30 mouse cellular contexts compared by ENCODE assay signal in genomic region chr6:61216514-61216913, GRCm38 (mm10). TPM values are rescaled to one million over a fixed set of nuclear protein-coding genes. Genes with fewer than 3 reads are reported as not detected.
DNase-seq lines count a peak whose midpoint lies in the region; ATAC-seq and TF ChIP-seq lines count a peak whose summit lies in the region.
"Had no signal": no experiment of that assay in that cellular context is flagged by ENCODE, and none has a peak within 500 bp of the region (broad histone marks: within the 10 kb centered on the region; RNA-seq: fewer than 3 reads in every experiment).

No protein-coding gene starts in this region.

- H3K27ac ChIP-seq in lung, embryonic 14.5 days (ENCODE audit: low read depth): peak overlapping the region; percentile 21; the same call in 1 of the 2 replicates
- H3K27ac ChIP-seq in limb, embryonic 11.5 days (replicated peaks; ENCODE audit: low read depth, low read length): no peak overlapping the region; the same call in 1 of the 2 replicates
- no peak overlapping the region for H3K27ac ChIP-seq in hindbrain, embryonic 12.5 days
- H3K27ac ChIP-seq: embryonic facial prominence, embryonic 12.5 days; forebrain, embryonic 10.5 days; forebrain, embryonic 15.5 days; gastrocnemius, adult 2 months; heart, adult 2 months; hindbrain, embryonic 15.5 days; kidney, embryonic 15.5 days; liver, embryonic 14.5 days; midbrain, embryonic 10.5 days; neural tube, embryonic 12.5 days; stomach, embryonic 15.5 days had no signal

- no peaks in the 10 kb centered on the region for H3K27me3 ChIP-seq in lung, embryonic 14.5 days (ENCODE audit: insufficient read depth, low read length)
- H3K27me3 ChIP-seq in limb, embryonic 11.5 days (ENCODE audit: control insufficient read depth, insufficient read depth, low read length): no peaks in the 10 kb centered on the region
- H3K27me3 ChIP-seq in hindbrain, embryonic 12.5 days: no peaks in the 10 kb centered on the region
- H3K27me3 ChIP-seq: embryonic facial prominence, embryonic 12.5 days; forebrain, embryonic 15.5 days; heart, embryonic 12.5 days; hindbrain, embryonic 15.5 days; kidney, embryonic 15.5 days; neural tube, embryonic 12.5 days; stomach, embryonic 15.5 days had no signal

- H3K4me1 ChIP-seq in lung, embryonic 14.5 days (ENCODE audit: insufficient read depth): peaks cover 11% of the 10 kb centered on the region
- H3K4me1 ChIP-seq in limb, embryonic 11.5 days (ENCODE audit: control insufficient read depth, insufficient read depth, low read length): 0 out of 2 replicates have a peak, but pooled peaks cover 2% of the 10 kb centered on the region
- H3K4me1 ChIP-seq in hindbrain, embryonic 12.5 days: no peaks in the 10 kb centered on the region
- H3K4me1 ChIP-seq: embryonic facial prominence, embryonic 12.5 days; forebrain, embryonic 10.5 days; forebrain, embryonic 15.5 days; heart, embryonic 12.5 days; midbrain, embryonic 10.5 days; neural tube, embryonic 12.5 days; stomach, embryonic 15.5 days had no signal

- WGBS in lung, embryonic 14.5 days: 24% methylated on average over 1 of the region's 1 CpGs
- 21% methylated on average over 1 of the region's 1 CpGs for WGBS in limb, embryonic 11.5 days
- WGBS in hindbrain, embryonic 12.5 days: 87% methylated on average over 1 of the region's 1 CpGs

- no peak overlapping the region for H3K4me2 ChIP-seq in lung, embryonic 14.5 days
- no peak overlapping the region for H3K4me2 ChIP-seq in limb, embryonic 11.5 days (ENCODE audit: low read depth, severe bottlenecking)
- no peak overlapping the region for H3K4me2 ChIP-seq in hindbrain, embryonic 12.5 days (replicated peaks)
- H3K4me2 ChIP-seq: embryonic facial prominence, embryonic 12.5 days; forebrain, embryonic 15.5 days; heart, embryonic 12.5 days; hindbrain, embryonic 15.5 days; kidney, embryonic 15.5 days; neural tube, embryonic 12.5 days; stomach, embryonic 15.5 days had no signal

- H3K4me3 ChIP-seq in lung, embryonic 14.5 days (ENCODE audit: low read depth, low read length): no peak overlapping the region
- H3K4me3 ChIP-seq in limb, embryonic 11.5 days (ENCODE audit: low read depth, low read length): no peak overlapping the region
- no peak overlapping the region for H3K4me3 ChIP-seq in hindbrain, embryonic 12.5 days
- H3K4me3 ChIP-seq: embryonic facial prominence, embryonic 12.5 days; forebrain, embryonic 10.5 days; forebrain, embryonic 15.5 days; gastrocnemius, adult 2 months; heart, adult 2 months; heart, embryonic 12.5 days; hindbrain, embryonic 15.5 days; kidney, embryonic 15.5 days; midbrain, embryonic 10.5 days; myocyte; neural tube, embryonic 12.5 days; stomach, embryonic 15.5 days had no signal

- peak; percentile 44 for DNase-seq in lung, embryonic 14.5 days
- no peak for DNase-seq in lung, postnatal 10 days
- DNase-seq in embryo, embryonic 11 days: peak; percentile 47
- peak; percentile 87 for DNase-seq in limb, embryonic 11.5 days (ENCODE audit: low spot score)
- DNase-seq in yolk sac, embryonic 10.5 days (ENCODE audit: low spot score): peak; percentile 8
- DNase-seq: adrenal gland, postnatal 14 days; cerebellum, adult 11 months; cerebellum, adult 9-11 months; gastrocnemius, adult 2 months; heart, adult 2 months; heart, postnatal 4 days; kidney, adult 18-20 months; kidney, postnatal 25 days; liver; lung, adult 2 months had no signal

- H3K9me3 ChIP-seq in lung, embryonic 14.5 days (ENCODE audit: low read depth, low read length): no peaks in the 10 kb centered on the region
- no peaks in the 10 kb centered on the region for H3K9me3 ChIP-seq in limb, embryonic 11.5 days (ENCODE audit: control insufficient read depth, low read length)
- no peaks in the 10 kb centered on the region for H3K9me3 ChIP-seq in hindbrain, embryonic 12.5 days (replicated peaks)
- H3K9me3 ChIP-seq: embryonic facial prominence, embryonic 12.5 days; forebrain, embryonic 10.5 days; forebrain, embryonic 15.5 days; G1E; heart, embryonic 12.5 days; hindbrain, embryonic 15.5 days; kidney, embryonic 15.5 days; midbrain, embryonic 10.5 days; neural tube, embryonic 12.5 days; stomach, embryonic 15.5 days had no signal

- no peaks in the 10 kb centered on the region for H3K36me3 ChIP-seq in lung, embryonic 14.5 days (ENCODE audit: insufficient read depth)
- H3K36me3 ChIP-seq in limb, embryonic 11.5 days (ENCODE audit: control insufficient read depth, insufficient read depth, low read length): no peaks in the 10 kb centered on the region
- H3K36me3 ChIP-seq in hindbrain, embryonic 12.5 days: no peaks in the 10 kb centered on the region
- H3K36me3 ChIP-seq: embryonic facial prominence, embryonic 12.5 days; forebrain, embryonic 10.5 days; forebrain, embryonic 15.5 days; G1E; heart, embryonic 12.5 days; hindbrain, embryonic 15.5 days; kidney, embryonic 15.5 days; midbrain, embryonic 10.5 days; neural tube, embryonic 12.5 days; stomach, embryonic 15.5 days had no signal

- H3K9ac ChIP-seq in lung, embryonic 14.5 days: no peak overlapping the region
- no peak overlapping the region for H3K9ac ChIP-seq in limb, embryonic 11.5 days (ENCODE audit: low read length)
- no peak overlapping the region for H3K9ac ChIP-seq in hindbrain, embryonic 12.5 days
- H3K9ac ChIP-seq: embryonic facial prominence, embryonic 12.5 days; forebrain, embryonic 15.5 days; heart, embryonic 12.5 days; hindbrain, embryonic 15.5 days; kidney, embryonic 15.5 days; liver, embryonic 14.5 days; neural tube, embryonic 12.5 days; stomach, embryonic 15.5 days had no signal

- ATAC-seq in lung, embryonic 14.5 days (ENCODE audit: insufficient read depth): peak; percentile 30; the same call in 1 of the 2 replicates
- peak; percentile 78 for ATAC-seq in limb, embryonic 11.5 days (ENCODE audit: insufficient number of reproducible peaks, low FRiP score, low TSS enrichment, low read depth)
- no peak for ATAC-seq in hindbrain, embryonic 12.5 days (ENCODE audit: low FRiP score)
- no peak for ATAC-seq in erythroblast, adult 5-6 weeks (replicated peaks; ENCODE audit: low FRiP score, poor library complexity, severe bottlenecking)
- ATAC-seq: forebrain, embryonic 15.5 days; midbrain, embryonic 16.5 days had no signal

- TF ChIP-seq CTCF in lung, embryonic 14.5 days (IDR thresholded peaks at IDR 0.05; ENCODE audit: low read depth): no peak

RNA-seq across cellular contexts. Expression of gene Ccser1, which starts 36.4 kb away (rescaled TPM):
- 8.9 and 10.2 TPM in 2 replicates for polyA plus RNA-seq in lung, embryonic 14.5 days (2014; fragmentation: Nextera tagmentation; extraction: Ambion mirVana)
- polyA plus RNA-seq in limb, embryonic 11.5 days (2014; fragmentation: Nextera tagmentation; extraction: Ambion mirVana): 10.8 and 13.1 TPM in 2 replicates
- polyA plus RNA-seq in hindbrain, embryonic 12.5 days (2016; fragmentation: Nextera tagmentation; extraction: Ambion mirVana): 17.9 and 20.8 TPM in 2 replicates
- not detected in 2 replicates for total RNA-seq in erythroblast, adult 5-6 weeks (2015; ENCODE audit: low replicate concordance)
- total RNA-seq in erythroblast, adult 5-6 weeks (2017; ENCODE audit: low replicate concordance): not detected in 2 replicates
- polyA plus RNA-seq: G1E had no signal

Comparison
In these comparisons a context has a peak if more than half of its experiments do, and no peak if none do; other contexts are left out.
1. ATAC-seq: peak in lung, embryonic 14.5 days (single experiment) and limb, embryonic 11.5 days (single experiment); none in hindbrain, embryonic 12.5 days (single experiment) and erythroblast, adult 5-6 weeks (single experiment).